Mouse (Mus musculus) megakaryocyte, embryonic 14.5 days (primary cell): ENCODE data around the gene Lhfpl3.
"Not testable (repeated sequence)": the region's sequence is repeated elsewhere in the genome, so short reads cannot be mapped to it uniquely, and the experiment has no call there.

Experiments used
- FLI1 ChIP-seq: IDR thresholded peaks from 2 replicates; pipeline ENCODE4 v1.6.1; 2012; ENCODE audit warnings: low read length, inconsistent platforms, mixed read lengths
- GATA1 ChIP-seq: IDR thresholded peaks from 3 replicates; pipeline ENCODE4 v1.6.1; 2012; ENCODE audit warnings: mixed read lengths, low read length, inconsistent platforms, borderline replicate concordance

DNA sequence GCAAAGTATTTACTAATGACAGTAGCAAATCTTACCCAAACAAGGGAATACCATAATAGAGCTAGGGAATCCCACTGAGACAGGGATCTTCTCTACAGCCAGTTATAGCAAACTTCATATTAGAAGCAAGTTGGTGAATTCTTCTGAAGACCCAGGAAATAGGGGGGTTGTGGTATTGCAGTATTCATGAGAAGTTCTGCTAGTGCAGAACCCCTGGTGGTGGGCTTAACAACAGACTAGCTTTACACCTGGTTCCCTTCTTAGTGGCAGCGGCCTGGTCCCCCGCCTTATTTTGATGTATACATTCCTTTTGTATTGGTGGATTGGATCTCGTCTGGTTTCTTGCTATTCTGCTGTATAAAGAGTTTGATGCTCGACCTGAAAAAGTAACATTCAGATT, 39.6 kb upstream of the Lhfpl3 start:
- not testable (repeated sequence) for TF ChIP-seq GATA1, FLI1
